In the genomic region with DNA sequence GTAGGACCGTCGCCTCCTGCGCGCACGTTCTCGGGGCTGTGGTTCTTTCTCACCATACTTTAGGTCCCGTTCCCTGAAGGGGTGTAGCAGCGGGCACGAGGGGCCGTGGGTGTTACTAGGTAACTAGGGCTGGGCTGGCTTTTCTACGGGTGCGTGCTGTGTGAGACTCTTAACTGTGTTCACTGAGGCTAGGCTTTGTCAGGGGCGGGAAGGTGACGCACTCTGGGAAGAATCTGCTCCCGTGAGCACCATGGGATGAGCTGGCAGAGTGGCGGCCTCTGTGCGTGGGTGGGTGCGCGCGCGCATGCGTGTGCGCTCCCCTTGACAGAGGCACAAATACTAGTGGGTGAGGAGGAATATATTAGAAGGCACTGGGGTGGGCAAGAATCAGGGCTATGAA, we compare ENCODE assay signal across 10 mouse cellular contexts. TPM values are rescaled to one million over a fixed set of nuclear protein-coding genes. Genes with fewer than 3 reads are reported as not detected.
DNase-seq lines count a peak whose midpoint lies in the region; ATAC-seq and TF ChIP-seq lines count a peak whose summit lies in the region.
"Had no signal": no experiment of that assay in that cellular context is flagged by ENCODE, and none has a peak within 500 bp of the region (broad histone marks: within the 10 kb centered on the region; RNA-seq: fewer than 3 reads in every experiment).

No protein-coding gene starts in this region.

- no peak for ATAC-seq in intestine, embryonic 15.5 days
- no peak for ATAC-seq in intestine, postnatal 0 days

- DNase-seq in right cerebral cortex, adult 2 months (ENCODE audit: low spot score in 2 of 2) = peak; percentile 34 to 39
- no peak for DNase-seq in right cerebral cortex, postnatal 4 days
- DNase-seq in telencephalon, adult 2 months (ENCODE audit: low read depth, low spot score) = peak; percentile 55
- no peak for DNase-seq in urinary bladder, adult 2 months (ENCODE audit: low spot score)
- no peak for DNase-seq in adrenal gland, postnatal 4 days (ENCODE audit: low spot score in 2 of 2)

- H3K27ac ChIP-seq in intestine, embryonic 15.5 days = no peak overlapping the region
- no peak overlapping the region for H3K27ac ChIP-seq in intestine, postnatal 0 days (ENCODE audit: low read depth, low read length)
- H3K27ac ChIP-seq in embryonic fibroblast, embryonic 13.5 days (ENCODE audit: insufficient read depth, low read length) = peak overlapping the region; percentile 38; the same call in 1 of the 2 replicates
- H3K27ac ChIP-seq: hindbrain, embryonic 15.5 days; neural tube, embryonic 12.5 days had no signal

- peaks cover 5% of the 10 kb centered on the region; the same call in 1 of the 2 replicates for H3K27me3 ChIP-seq in intestine, embryonic 15.5 days (replicated peaks)
- 0 out of 2 replicates have a peak, but pooled peaks cover 4% of the 10 kb centered on the region for H3K27me3 ChIP-seq in intestine, postnatal 0 days (replicated peaks; ENCODE audit: control insufficient read depth, insufficient read depth, low read length)
- H3K27me3 ChIP-seq: hindbrain, embryonic 15.5 days had no signal

- WGBS in intestine, embryonic 15.5 days = 44% methylated on average over 23 of the region's 23 CpGs
- WGBS in intestine, postnatal 0 days = 48% methylated on average over 23 of the region's 23 CpGs

- peak; percentile 54 for TF ChIP-seq POLR2A in embryonic fibroblast, embryonic 13.5 days (IDR thresholded peaks at IDR 0.05; ENCODE audit: low read depth, low read length)

- H3K36me3 ChIP-seq in intestine, embryonic 15.5 days = no peaks in the 10 kb centered on the region
- no peaks in the 10 kb centered on the region for H3K36me3 ChIP-seq in intestine, postnatal 0 days (ENCODE audit: control insufficient read depth, insufficient read depth)

- H3K4me3 ChIP-seq in intestine, embryonic 15.5 days (replicated peaks) = no peak overlapping the region
- no peak overlapping the region for H3K4me3 ChIP-seq in intestine, postnatal 0 days (ENCODE audit: low read depth, low read length)
- H3K4me3 ChIP-seq in embryonic fibroblast, embryonic 13.5 days (ENCODE audit: insufficient read depth, low read length) = peak overlapping the region; percentile 14
- H3K4me3 ChIP-seq: hindbrain, embryonic 15.5 days; neural tube, embryonic 12.5 days had no signal

- H3K9me3 ChIP-seq in intestine, embryonic 15.5 days = no peaks in the 10 kb centered on the region
- H3K9me3 ChIP-seq in intestine, postnatal 0 days (ENCODE audit: control insufficient read depth) = no peaks in the 10 kb centered on the region
- H3K9me3 ChIP-seq: hindbrain, embryonic 15.5 days; neural tube, embryonic 12.5 days had no signal

- no peak for TF ChIP-seq CTCF in intestine, postnatal 0 days (IDR thresholded peaks at IDR 0.05; ENCODE audit: low read depth)
- no peak for TF ChIP-seq CTCF in embryonic fibroblast, embryonic 13.5 days (IDR thresholded peaks at IDR 0.05; ENCODE audit: borderline replicate concordance, insufficient read depth, low read length)

- H3K4me2 ChIP-seq in intestine, embryonic 15.5 days (replicated peaks) = 0 out of 2 replicates have a peak overlapping the region, but pooled peaks have one; percentile 11
- no peak overlapping the region for H3K4me2 ChIP-seq in intestine, postnatal 0 days (replicated peaks; ENCODE audit: low read depth)
- H3K4me2 ChIP-seq: hindbrain, embryonic 15.5 days; neural tube, embryonic 12.5 days had no signal

- H3K9ac ChIP-seq in intestine, embryonic 15.5 days = no peak overlapping the region
- H3K9ac ChIP-seq in intestine, postnatal 0 days (ENCODE audit: low read depth, low read length) = no peak overlapping the region
- H3K9ac ChIP-seq: hindbrain, embryonic 15.5 days; neural tube, embryonic 12.5 days had no signal

- H3K4me1 ChIP-seq in intestine, embryonic 15.5 days (replicated peaks) = no peaks in the 10 kb centered on the region
- no peaks in the 10 kb centered on the region for H3K4me1 ChIP-seq in intestine, postnatal 0 days (replicated peaks; ENCODE audit: control insufficient read depth, insufficient read depth, low read length)
- peaks cover 3% of the 10 kb centered on the region for H3K4me1 ChIP-seq in embryonic fibroblast, embryonic 13.5 days (ENCODE audit: control insufficient read depth, insufficient read depth, low read length)

RNA-seq across cellular contexts. Expression of a gene that starts 23.9 kb away (rescaled TPM):
- polyA plus RNA-seq in intestine, embryonic 15.5 days (2015; fragmentation: Nextera tagmentation; extraction: Ambion mirVana) = 11.4 and 12.1 TPM in 2 replicates
- polyA plus RNA-seq in intestine, postnatal 0 days (2015; fragmentation: Nextera tagmentation; extraction: Ambion mirVana) = 9.0 and 10.5 TPM in 2 replicates
- polyA plus RNA-seq in embryonic fibroblast, embryonic 13.5 days (2011; ENCODE audit: insufficient read length, low read depth, missing spikeins) = 46.5 and 59.1 TPM in 2 replicates
- polyA plus RNA-seq in urinary bladder, adult 2 months (2012; rRNA removed) = 229 and 244 TPM in 2 replicates
- 10 to 100 TPM; 31.0 to 39.1 TPM for total RNA-seq in adrenal gland, postnatal 4 days (2021)

Comparison
In these comparisons a context has a peak if more than half of its experiments do, and no peak if none do; other contexts are left out.
1. DNase-seq: peak in right cerebral cortex, adult 2 months (2 of 2) and telencephalon, adult 2 months (single experiment); none in right cerebral cortex, postnatal 4 days (single experiment), urinary bladder, adult 2 months (single experiment) and adrenal gland, postnatal 4 days (0 of 2).